Mouse (Mus musculus) C2C12 (cell line): Measurements from ENCODE around the gene Dynlt1f. TPM values are rescaled to one million over a fixed set of nuclear protein-coding genes. Genes with fewer than 3 reads are reported as not detected.
"Not testable (repeated sequence)": the region's sequence is repeated elsewhere in the genome, so short reads cannot be mapped to it uniquely, and the experiment has no call there.

ENCODE experiments used
- H3K27me3 ChIP-seq: one replicate; pipeline ENCODE4 v1.6.1; 2011; ENCODE audit not compliant: control insufficient read depth, insufficient read depth, insufficient read length
- H3K36me3 ChIP-seq: one replicate; pipeline ENCODE4 v1.6.1; 2011; ENCODE audit not compliant: control insufficient read depth, insufficient read depth
- H3K4me3 ChIP-seq: one replicate; pipeline ENCODE4 v1.5.1; 2011; ENCODE audit warnings: mild to moderate bottlenecking, control low read depth; ENCODE audit not compliant: poor library complexity, insufficient read depth, severe bottlenecking
- H3K79me2 ChIP-seq: one replicate; pipeline ENCODE4 v1.6.1; 2011; ENCODE audit not compliant: control insufficient read depth, insufficient read depth
- H3K79me3 ChIP-seq: one replicate; pipeline ENCODE4 v1.6.1; 2011; ENCODE audit warnings: low read depth, control low read depth
- H3ac ChIP-seq: one replicate; pipeline ENCODE3; 2011; ENCODE audit warnings: low read depth; ENCODE audit not compliant: control insufficient read depth, insufficient read length
- long read RNA-seq, 2 experiments: library from polyadenylated mRNA; unstranded; transcript quantifications; one replicate each; pipeline ENCODE4 v2.0.0; 2019 to 2020
- polyA plus RNA-seq: library from polyadenylated mRNA; unstranded; fragments of >200 nt; fragmentation: generic; extraction: Trizol; gene quantifications from one replicate; pipeline ENCODE4 v1.2.1, GENCODE M21; 2012; ENCODE audit warnings: missing spikeins

Dynlt1f gene
- polyA plus RNA-seq, result 275 TPM
- long read RNA-seq, experiment 1, transcript Dynlt1f-201 (5 exons, 771 nt), result major isoform, 68 of 73 reads
- long read RNA-seq, experiment 1, partial matches to known transcripts, result 0 of 73 reads
- long read RNA-seq, experiment 1, other reads (novel, unspliced or antisense), result 5 of 73 reads
- long read RNA-seq, experiment 2, transcript Dynlt1f-201 (5 exons, 771 nt), result major isoform, 12 of 15 reads
- long read RNA-seq, experiment 2, partial matches to known transcripts, result 1 of 15 reads
- long read RNA-seq, experiment 2, other reads (novel, unspliced or antisense), result 0 of 15 reads

- Histone ChIP-seq H3ac (peak within 1 kb of the TSS; percentile 57), H3K4me3 (peak within 1 kb of the TSS; percentile 40)
- not testable (repeated sequence) for H3K79me3 ChIP-seq, H3K27me3 ChIP-seq, H3K79me2 ChIP-seq, H3K36me3 ChIP-seq
Observed at GRCm38 (mm10) chr17:6655567-6656281, at the start of gene Dynlt1f. TSS of gene Dynlt1f (minus strand) at chr17:6655900.

DNA sequence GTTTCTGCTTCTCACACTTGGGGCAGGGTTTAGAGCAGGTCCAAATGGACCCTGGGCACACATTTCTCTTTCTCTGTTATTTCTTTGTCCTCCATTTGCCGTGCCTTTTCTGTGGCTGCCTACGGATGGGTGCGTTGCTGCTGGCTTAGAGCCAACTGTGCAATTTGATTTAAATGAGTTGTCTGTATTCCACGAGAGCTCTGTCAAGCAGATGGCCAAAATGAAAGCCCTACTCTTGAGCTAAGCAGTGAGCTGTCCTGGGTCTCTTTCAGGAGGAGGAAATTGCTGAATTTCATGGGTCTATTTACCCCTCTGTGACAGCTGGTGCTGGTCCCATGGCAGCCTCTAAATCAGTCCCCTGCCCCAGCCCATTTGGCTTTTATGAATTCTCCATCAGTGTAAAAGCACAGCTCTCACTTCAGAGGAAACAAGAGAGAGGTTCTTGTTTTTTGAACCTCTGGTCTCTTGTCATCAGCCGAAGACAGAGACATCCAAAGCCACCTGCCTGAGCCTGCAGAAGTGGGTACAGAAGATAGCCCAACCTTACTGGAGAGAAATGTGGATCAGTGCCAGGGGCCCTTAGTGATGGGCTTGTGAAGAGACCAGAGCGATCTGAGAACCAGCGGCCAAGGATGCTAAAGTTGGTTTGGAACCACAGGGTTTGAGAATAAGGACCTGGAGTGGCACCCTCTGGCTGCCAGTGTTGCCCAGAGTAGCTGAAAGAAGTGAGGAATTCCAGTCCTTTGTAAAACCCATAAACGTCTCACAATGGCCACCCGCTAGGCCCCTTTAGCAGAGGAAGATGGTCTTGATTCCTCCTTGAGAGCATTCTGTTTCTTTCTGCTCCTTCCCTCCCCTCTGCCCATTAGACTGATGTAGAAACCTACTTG, 47.9 kb upstream of the Dynlt1f start:
- H3K36me3 ChIP-seq, H3K4me3 ChIP-seq, H3K27me3 ChIP-seq, H3ac ChIP-seq, H3K79me3 ChIP-seq, H3K79me2 ChIP-seq: not testable (repeated sequence)

GRCm38 (mm10) chr17:6702625-6703221, 47.0 kb upstream of the Dynlt1f start:
- H3K4me3 ChIP-seq, H3K36me3 ChIP-seq, H3K79me2 ChIP-seq, H3K27me3 ChIP-seq, H3ac ChIP-seq, H3K79me3 ChIP-seq: not testable (repeated sequence)

DNA sequence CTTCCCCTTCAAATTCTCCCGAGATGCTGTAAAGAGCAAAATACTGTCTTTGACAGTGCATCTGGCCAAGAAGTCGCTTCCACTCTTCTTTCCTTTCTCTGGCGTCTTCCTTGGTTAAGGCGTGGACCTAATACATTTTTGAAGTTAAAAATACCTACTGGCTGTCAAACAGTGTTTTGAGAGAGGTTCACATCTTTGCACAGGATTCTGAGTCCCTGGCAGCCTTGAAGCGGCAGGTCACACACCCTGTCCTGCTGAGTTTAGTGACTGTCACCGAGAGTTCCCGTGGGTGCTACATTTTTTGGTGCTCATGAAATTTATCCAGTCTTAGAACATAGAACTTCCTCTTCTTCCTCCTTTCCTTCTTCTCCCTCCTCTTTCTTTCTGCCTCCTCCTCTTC, 44.4 kb upstream of the Dynlt1f start:
- not testable (repeated sequence) for H3ac ChIP-seq, H3K4me3 ChIP-seq, H3K27me3 ChIP-seq, H3K79me2 ChIP-seq, H3K79me3 ChIP-seq, H3K36me3 ChIP-seq

GRCm38 (mm10) chr17:6699502-6699901, 43.8 kb upstream of the Dynlt1f start:
- H3K79me3 ChIP-seq, H3K4me3 ChIP-seq, H3ac ChIP-seq, H3K27me3 ChIP-seq, H3K79me2 ChIP-seq, H3K36me3 ChIP-seq: not testable (repeated sequence)

DNA sequence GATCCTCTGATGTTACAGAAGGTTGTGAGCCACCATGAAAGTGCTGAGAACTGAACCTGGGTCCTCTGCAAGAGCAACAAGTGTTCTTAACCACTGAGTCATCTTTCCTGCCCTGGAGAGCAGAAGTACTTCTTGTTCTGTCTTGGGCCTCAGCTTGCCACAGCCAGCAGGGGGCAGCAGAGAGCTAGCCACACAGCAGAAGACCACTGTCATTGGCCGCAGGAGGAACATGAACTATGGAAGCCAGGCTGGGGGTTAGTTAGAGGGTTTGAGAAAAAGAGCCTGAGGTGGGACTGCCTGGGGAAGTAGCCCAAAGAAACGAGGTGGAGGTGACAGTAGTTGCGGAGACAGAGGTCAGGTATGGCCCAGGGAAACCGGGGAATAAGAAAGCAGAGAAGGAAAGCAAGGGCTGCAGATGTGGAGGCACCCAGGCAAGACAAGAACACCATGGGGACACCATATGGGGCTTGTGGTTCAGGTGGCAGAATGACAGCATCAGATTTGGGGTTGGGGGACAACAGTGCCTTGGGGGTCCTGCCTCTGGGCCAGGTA, 41.6 kb upstream of the Dynlt1f start:
- not testable (repeated sequence) for H3ac ChIP-seq, H3K79me3 ChIP-seq, H3K27me3 ChIP-seq, H3K79me2 ChIP-seq, H3K4me3 ChIP-seq, H3K36me3 ChIP-seq

GRCm38 (mm10) chr17:6696521-6696920, 40.8 kb upstream of the Dynlt1f start:
- not testable (repeated sequence) for H3ac ChIP-seq, H3K79me2 ChIP-seq

GRCm38 (mm10) chr17:6695712-6696111, 40.0 kb upstream of the Dynlt1f start:
- H3ac ChIP-seq, H3K27me3 ChIP-seq, H3K79me3 ChIP-seq, H3K4me3 ChIP-seq, H3K36me3 ChIP-seq, H3K79me2 ChIP-seq: not testable (repeated sequence)

More at GRCm38 (mm10) chr17:6696521-6696920, 40.8 kb upstream of the Dynlt1f start:
- not testable (repeated sequence) for H3K27me3 ChIP-seq, H3K4me3 ChIP-seq, H3K79me3 ChIP-seq, H3K36me3 ChIP-seq
